Mouse (Mus musculus): ENCODE data around the gene Ninj1.

Ninj1 gene

GRCm38 (mm10) chr13:49187288-49188218 lies at the start of gene Ninj1:
TSS of gene Ninj1 (plus strand) at chr13:49187485.
- DNase-seq (ENCODE audit: low spot score in 2 of 2) = peak; percentile 56 to 76

GRCm38 (mm10) chr13:49140567-49140966 lies 46.7 kb upstream of the Ninj1 start:
- DNase-seq (ENCODE audit: low spot score in 2 of 2) = no peak

- no peak for DNase-seq (ENCODE audit: low spot score in 2 of 2)
Measured at GRCm38 (mm10) chr13:49142396-49142795, 44.9 kb upstream of the Ninj1 start.

GRCm38 (mm10) chr13:49143323-49143722 lies 44.0 kb upstream of the Ninj1 start:
- DNase-seq (ENCODE audit: low spot score in 2 of 2) = no peak

GRCm38 (mm10) chr13:49144451-49144850 lies 42.8 kb upstream of the Ninj1 start:
- peak in 1 of 2 experiments; percentile 27 for DNase-seq (ENCODE audit: low spot score in 2 of 2)

- no peak for DNase-seq (ENCODE audit: low spot score in 2 of 2)
Measured at GRCm38 (mm10) chr13:49145396-49145795, 41.9 kb upstream of the Ninj1 start.

- no peak for DNase-seq (ENCODE audit: low spot score in 2 of 2)
Measured at GRCm38 (mm10) chr13:49146040-49146697, 41.1 kb upstream of the Ninj1 start.

- DNase-seq (ENCODE audit: low spot score in 2 of 2) = peak in 1 of 2 experiments; percentile 26
Measured at GRCm38 (mm10) chr13:49146698-49147006, 40.6 kb upstream of the Ninj1 start.

- peak; percentile 39 to 72 for DNase-seq (ENCODE audit: low spot score in 2 of 2)
Measured at GRCm38 (mm10) chr13:49147007-49147857, 40.1 kb upstream of the Ninj1 start.

GRCm38 (mm10) chr13:49147858-49148226 lies 39.4 kb upstream of the Ninj1 start, which contains the start of gene Wnk2:
TSS of gene Wnk2 (minus strand) at chr13:49148014.
- no peak for DNase-seq (ENCODE audit: low spot score in 2 of 2)

GRCm38 (mm10) chr13:49148687-49149086 lies 38.6 kb upstream of the Ninj1 start:
- DNase-seq (ENCODE audit: low spot score in 2 of 2) = no peak

- DNase-seq (ENCODE audit: low spot score in 2 of 2) = no peak
Measured at GRCm38 (mm10) chr13:49154028-49154427, 33.3 kb upstream of the Ninj1 start.

- DNase-seq (ENCODE audit: low spot score in 2 of 2) = no peak
Measured at GRCm38 (mm10) chr13:49154621-49155020, 32.7 kb upstream of the Ninj1 start.

- peak in 1 of 2 experiments; percentile 29 for DNase-seq (ENCODE audit: low spot score in 2 of 2)
Measured at GRCm38 (mm10) chr13:49156645-49157044, 30.6 kb upstream of the Ninj1 start.

- DNase-seq (ENCODE audit: low spot score in 2 of 2) = no peak
Measured at GRCm38 (mm10) chr13:49158040-49158713, 29.1 kb upstream of the Ninj1 start.

GRCm38 (mm10) chr13:49161236-49161635 lies 26.0 kb upstream of the Ninj1 start:
- DNase-seq (ENCODE audit: low spot score in 2 of 2) = no peak

GRCm38 (mm10) chr13:49162722-49163121 lies 24.6 kb upstream of the Ninj1 start:
- DNase-seq (ENCODE audit: low spot score in 2 of 2) = no peak

- no peak for DNase-seq (ENCODE audit: low spot score in 2 of 2)
Measured at GRCm38 (mm10) chr13:49163645-49164044, 23.6 kb upstream of the Ninj1 start.

- DNase-seq (ENCODE audit: low spot score in 2 of 2) = no peak
Measured at GRCm38 (mm10) chr13:49167081-49167480, 20.2 kb upstream of the Ninj1 start.

GRCm38 (mm10) chr13:49169448-49170207 lies 17.7 kb upstream of the Ninj1 start:
- peak; percentile 96 to 99 for DNase-seq (ENCODE audit: low spot score in 2 of 2)

GRCm38 (mm10) chr13:49170623-49171022 lies 16.7 kb upstream of the Ninj1 start:
- DNase-seq (ENCODE audit: low spot score in 2 of 2) = no peak

Measured in cerebellum, postnatal 4 days (tissue).